Mouse (Mus musculus) limb, embryonic 14.5 days (tissue): Measurements from ENCODE around the gene Eipr1. TPM values are rescaled to one million over a fixed set of nuclear protein-coding genes. Genes with fewer than 3 reads are reported as not detected.
A peak's percentile ranks its signal among the peaks of the same experiment; 100 is the strongest.

Experiments used
- ATAC-seq: fragments of 200-750 bp; cut with Nextera tagmentation; 2 replicates; pipeline ENCODE4 v1.8.0; 2017; ENCODE audit warnings: low read depth, moderate number of reproducible peaks, moderate TSS enrichment; ENCODE audit not compliant: low FRiP score
- DNase-seq: peaks from one replicate; pipeline ENCODE4 v3.0.0-alpha.2; 2015; ENCODE audit warnings: low spot score
- H3K27ac ChIP-seq: fragments of 300-500 bp; sonication (generic); replicated peaks from 2 replicates; pipeline ENCODE4 v1.5.1; 2014; ENCODE audit warnings: low read depth, mild to moderate bottlenecking, low read length, moderate library complexity, mixed read lengths
- H3K27me3 ChIP-seq: fragments of 300-500 bp; sonication (generic); 2 replicates; pipeline ENCODE4 v1.6.1; 2014; ENCODE audit warnings: low read length, mixed read lengths; ENCODE audit not compliant: control insufficient read depth, insufficient read depth
- H3K36me3 ChIP-seq: fragments of 300-500 bp; sonication (generic); 2 replicates; pipeline ENCODE4 v1.6.1; 2014; ENCODE audit warnings: mild to moderate bottlenecking, low read length, moderate library complexity, mixed read lengths; ENCODE audit not compliant: control insufficient read depth, insufficient read depth
- H3K4me1 ChIP-seq: fragments of 300-500 bp; sonication (generic); 2 replicates; pipeline ENCODE4 v1.6.1; 2014; ENCODE audit warnings: antibody characterized with exemption, low read length, mixed read lengths; ENCODE audit not compliant: control insufficient read depth, insufficient read depth
- H3K4me2 ChIP-seq: fragments of 300-500 bp; sonication (generic); replicated peaks from 2 replicates; pipeline ENCODE4 v1.6.1; 2014; ENCODE audit warnings: low read depth, mild to moderate bottlenecking, low read length, moderate library complexity; ENCODE audit not compliant: severe bottlenecking
- H3K4me3 ChIP-seq: fragments of 300-500 bp; sonication (generic); replicated peaks from 2 replicates; pipeline ENCODE4 v1.5.1; 2014; ENCODE audit warnings: low read length
- H3K9ac ChIP-seq: fragments of 300-500 bp; sonication (generic); 2 replicates; pipeline ENCODE4 v1.6.1; 2014; ENCODE audit warnings: mild to moderate bottlenecking, low read depth, low read length, moderate library complexity; ENCODE audit not compliant: severe bottlenecking
- H3K9me3 ChIP-seq: fragments of 300-500 bp; sonication (generic); 2 replicates; pipeline ENCODE4 v1.6.1; 2016; ENCODE audit warnings: low read length; ENCODE audit not compliant: control insufficient read depth
- POLR2A ChIP-seq: fragments of 200-500 bp; IDR thresholded peaks from 2 replicates; pipeline ENCODE4 v1.8.0; 2012; ENCODE audit warnings: inconsistent platforms, mild to moderate bottlenecking, moderate library complexity, borderline replicate concordance; ENCODE audit not compliant: insufficient read depth, insufficient read length; ENCODE audit errors: extremely low read depth
- WGBS: fragments of 180-500 bp; shearing (Covaris S2); extraction: QIAGEN DNeasy Blood & Tissue Kit; methylation state at CpG from one replicate; pipeline ENCODE4 v1.1.7; 2014; 5-methylcytosine and 5-hydroxymethylcytosine counted together
- polyA plus RNA-seq, 2 experiments: library from polyadenylated mRNA; depleted of rRNA in 1 of 2; stranded (reverse) in 1 of 2; unstranded in 1 of 2; fragments of >200 nt; fragmentation: Nextera tagmentation in 1 of 2; extraction: Ambion mirVana in 1 of 2; gene quantifications; 2 replicates each; pipeline versions ENCODE4 v1.2.1 to v1.2.3; 2012 to 2014

Gene Eipr1
- polyA plus RNA-seq, 2 experiments, result 18.8 to 31.2 TPM

- Histone ChIP-seq H3K4me2 (no peak overlapping the region), H3K36me3 (no peaks in the 10 kb centered on the region), H3K27me3 (no peaks in the 10 kb centered on the region), H3K27ac (no peak overlapping the region), H3K4me3 (no peak overlapping the region), H3K9me3 (0 out of 2 replicates have a peak, but pooled peaks cover 3% of the 10 kb centered on the region), H3K9ac (no peak overlapping the region), H3K4me1 (peaks cover 18% of the 10 kb centered on the region; the same call in 1 of the 2 replicates)
- DNase-seq, result no peak
- no peak for ATAC-seq
- no peak for TF ChIP-seq POLR2A
Observed at GRCm38 (mm10) chr12:28803043-28803442, 51.4 kb downstream of the Eipr1 start.

GRCm38 (mm10) chr12:28804558-28805481 is 53.2 kb downstream of the Eipr1 start:
- no peak overlapping the region for H3K27ac ChIP-seq

GRCm38 (mm10) chr12:28808786-28809375 is 57.3 kb downstream of the Eipr1 start:
- H3K27ac ChIP-seq, result no peak overlapping the region
- DNase-seq, result no peak
- ATAC-seq, result no peak
- no peak overlapping the region for H3K4me2 ChIP-seq
- no peaks in the 10 kb centered on the region for H3K36me3 ChIP-seq
- H3K4me3 ChIP-seq, result no peak overlapping the region
- WGBS, result 83% methylated on average over 4 of the region's 4 CpGs
- H3K9me3 ChIP-seq, result no peaks in the 10 kb centered on the region
- H3K4me1 ChIP-seq, result 0 out of 2 replicates have a peak, but pooled peaks cover 6% of the 10 kb centered on the region
- no peaks in the 10 kb centered on the region for H3K27me3 ChIP-seq
- H3K9ac ChIP-seq, result no peak overlapping the region
- no peak for TF ChIP-seq POLR2A

More at GRCm38 (mm10) chr12:28804558-28805481, 53.2 kb downstream of the Eipr1 start:
- no peak overlapping the region for H3K9ac ChIP-seq
- H3K9me3 ChIP-seq, result no peaks in the 10 kb centered on the region
- ATAC-seq, result no peak; the same call in 1 of the 2 replicates
- no peak for TF ChIP-seq POLR2A
- peak; percentile 32 for DNase-seq
- 40% methylated on average over 3 of the region's 3 CpGs for WGBS
- no peak overlapping the region for H3K4me2 ChIP-seq
- H3K36me3 ChIP-seq, result no peaks in the 10 kb centered on the region
- peaks cover 14% of the 10 kb centered on the region; the same call in 1 of the 2 replicates for H3K4me1 ChIP-seq
- no peak overlapping the region for H3K4me3 ChIP-seq
- no peaks in the 10 kb centered on the region for H3K27me3 ChIP-seq

DNA sequence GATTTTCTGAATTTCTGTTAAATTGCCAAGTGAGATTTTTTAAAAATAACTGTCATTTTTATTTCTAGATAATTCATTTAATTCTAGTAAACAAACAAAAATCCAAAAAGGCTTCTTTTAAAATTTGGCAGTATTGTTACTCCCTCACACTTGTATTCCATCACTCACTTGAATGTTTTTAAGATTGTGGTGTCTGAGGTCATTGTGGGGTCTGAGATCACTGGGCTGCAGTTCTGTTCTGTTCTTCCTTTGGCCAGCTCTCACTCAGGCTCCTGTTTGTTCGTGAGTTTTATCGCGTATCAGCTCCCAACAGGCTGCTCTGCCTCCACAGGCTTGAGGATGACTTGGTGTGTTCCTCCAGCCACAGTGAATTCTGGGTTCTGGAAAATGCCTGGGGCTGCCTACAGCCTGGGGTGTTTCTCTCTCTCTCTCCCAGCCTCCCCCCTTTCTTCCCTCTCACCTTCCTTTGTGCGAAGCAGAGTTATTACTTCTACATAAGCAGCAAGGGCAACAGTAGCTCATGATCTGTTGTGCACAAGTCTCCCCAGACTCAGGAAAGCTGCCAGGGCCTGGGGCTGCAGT is 58.2 kb downstream of the Eipr1 start:
- no peak overlapping the region for H3K27ac ChIP-seq
- no peak overlapping the region for H3K4me3 ChIP-seq
- H3K36me3 ChIP-seq, result no peaks in the 10 kb centered on the region
- no peak overlapping the region for H3K9ac ChIP-seq
- no peak overlapping the region for H3K4me2 ChIP-seq
- ATAC-seq, result no peak
- no peaks in the 10 kb centered on the region for H3K9me3 ChIP-seq
- H3K27me3 ChIP-seq, result no peaks in the 10 kb centered on the region
- no peak for TF ChIP-seq POLR2A
- DNase-seq, result no peak
- WGBS, result 48% methylated on average over 4 of the region's 4 CpGs
- H3K4me1 ChIP-seq, result 0 out of 2 replicates have a peak, but pooled peaks cover 2% of the 10 kb centered on the region

DNA sequence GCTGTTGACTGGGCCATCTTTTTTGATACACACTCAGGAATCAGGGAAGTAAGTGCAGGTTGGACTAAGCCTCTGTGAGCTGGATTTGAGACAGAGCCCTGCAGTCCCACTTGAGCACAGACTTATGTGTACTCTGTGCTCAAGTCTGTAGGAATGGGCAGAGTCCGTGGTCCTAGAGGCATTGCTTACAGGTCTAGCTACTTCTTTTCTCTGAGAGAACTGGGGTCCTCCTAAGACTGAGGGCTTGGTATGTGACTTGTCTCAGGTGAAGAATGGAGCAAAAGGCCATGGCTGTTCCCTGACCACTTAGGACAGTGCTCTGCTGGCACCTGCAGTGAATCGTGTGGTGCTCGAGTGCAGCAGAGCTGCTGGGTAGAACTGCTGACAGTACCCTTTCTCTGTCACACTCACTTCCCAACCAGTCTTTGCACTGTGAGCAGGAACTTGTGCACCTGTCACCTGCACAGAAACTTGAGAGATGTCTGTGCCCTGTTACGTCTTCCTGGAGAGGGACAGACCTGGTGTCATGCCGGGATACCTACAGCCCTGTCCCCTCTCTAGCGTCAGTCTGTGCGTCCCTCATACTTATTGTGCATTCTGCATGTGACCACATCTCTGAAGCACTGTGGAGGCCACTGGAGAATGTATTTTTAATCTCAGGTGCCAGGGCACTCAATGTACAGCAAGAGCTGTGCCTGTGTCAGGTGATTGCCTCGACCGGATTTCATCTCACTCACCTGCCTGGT is 65.3 kb downstream of the Eipr1 start:
- 40% methylated on average over 9 of the region's 9 CpGs for WGBS
- Histone ChIP-seq H3K27me3 (no peaks in the 10 kb centered on the region), H3K4me2 (no peak overlapping the region), H3K4me3 (no peak overlapping the region), H3K27ac (no peak overlapping the region), H3K36me3 (no peaks in the 10 kb centered on the region), H3K9ac (no peak overlapping the region), H3K4me1 (no peaks in the 10 kb centered on the region), H3K9me3 (no peaks in the 10 kb centered on the region)
- peak; percentile 4; the same call in 1 of the 2 replicates for ATAC-seq
- no peak for DNase-seq
- no peak for TF ChIP-seq POLR2A
